Mouse (Mus musculus): ENCODE results near the gene Izumo1r.

GRCm38 (mm10) chr9:14872181-14872930 lies 31.4 kb downstream of the Izumo1r start:
- TF ChIP-seq CTCF (IDR thresholded peaks at IDR 0.05 in 2 of 3, conservative IDR thresholded peaks at IDR 0.05 in 1 of 3; ENCODE audit: control insufficient read depth in 1 of 3, insufficient read depth in 1 of 3, low read depth in 2 of 3, low read length in 3 of 3, poor library complexity in 1 of 3, severe bottlenecking in 1 of 3) (no peak), POLR2A (IDR thresholded peaks at IDR 0.05; ENCODE audit: control insufficient read depth in 1 of 2, insufficient read depth in 1 of 2, low read depth in 1 of 2, low read length in 2 of 2, poor library complexity in 1 of 2) (no peak), TCF12 (IDR thresholded peaks at IDR 0.05; ENCODE audit: low read depth, low read length) (no peak), UBTF (IDR thresholded peaks at IDR 0.05; ENCODE audit: borderline replicate concordance, insufficient read depth, low read depth, low read length) (no peak), EP300 (IDR thresholded peaks at IDR 0.05; ENCODE audit: low read depth in 1 of 2, low read length in 2 of 2) (no peak), ZC3H11A (IDR thresholded peaks at IDR 0.05; ENCODE audit: low read depth, low read length) (no peak), SMC3 (IDR thresholded peaks at IDR 0.05; ENCODE audit: low read depth, low read length) (no peak), MEF2A (IDR thresholded peaks at IDR 0.05; ENCODE audit: extremely low read depth, insufficient replicate concordance, low read depth, low read length, poor library complexity, severe bottlenecking) (no peak), ZMIZ1 (IDR thresholded peaks at IDR 0.05; ENCODE audit: low read depth, low read length) (no peak)

All from MEL (cell line).